Mouse (Mus musculus) ovary, adult 18-20 months (tissue): ENCODE data around the gene Rspo3.

Experiments
- DNase-seq: peaks from one replicate; pipeline ENCODE4 v3.0.0; 2022; ENCODE audit warnings: low spot score, mixed read lengths

Gene Rspo3

DNA sequence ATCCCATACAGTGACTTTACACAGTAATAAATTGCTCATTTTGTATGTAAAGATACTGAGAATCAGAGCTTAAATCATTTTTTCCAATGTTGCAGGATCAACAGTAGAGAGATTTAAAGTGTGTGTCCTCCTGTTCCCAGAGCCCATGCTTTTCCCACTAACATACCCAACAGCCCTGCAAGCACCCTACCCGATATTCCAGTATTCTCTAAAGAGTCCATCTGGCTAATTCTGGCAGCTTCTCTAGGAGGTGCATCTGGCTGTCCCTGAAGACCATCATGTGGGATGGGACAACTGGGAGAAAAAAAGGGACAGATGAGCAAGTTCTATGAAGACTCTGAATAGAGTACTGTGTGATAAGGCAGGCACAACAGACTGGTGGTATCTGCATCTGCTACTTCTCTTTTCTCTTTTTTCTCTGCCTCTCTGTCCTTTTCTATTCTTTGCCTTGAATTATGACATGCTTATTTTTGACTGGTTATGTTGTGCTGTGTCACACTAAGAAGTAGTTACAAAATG, 102.7 kb downstream of the Rspo3 start:
- DNase-seq: no peak

DNA sequence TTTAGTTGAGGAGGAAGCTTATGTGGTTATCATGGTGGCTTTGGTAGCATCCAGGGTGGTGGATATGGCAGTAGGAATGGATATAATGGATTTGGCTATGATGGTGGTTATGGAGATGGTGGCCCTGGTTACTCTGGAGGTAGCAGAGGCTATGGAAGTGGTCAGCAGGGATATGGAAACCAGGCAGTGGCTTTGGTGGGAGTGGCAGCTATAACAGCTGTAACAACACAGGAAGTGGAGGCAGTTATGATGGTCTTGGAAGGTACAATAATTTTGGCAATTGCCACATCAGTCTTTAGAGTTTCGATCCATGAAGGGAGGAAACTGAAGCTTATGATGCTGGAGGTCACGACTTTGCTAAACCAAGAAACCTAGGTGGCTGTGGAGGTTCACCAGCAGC, 109.0 kb downstream of the Rspo3 start:
- no peak for DNase-seq

DNA sequence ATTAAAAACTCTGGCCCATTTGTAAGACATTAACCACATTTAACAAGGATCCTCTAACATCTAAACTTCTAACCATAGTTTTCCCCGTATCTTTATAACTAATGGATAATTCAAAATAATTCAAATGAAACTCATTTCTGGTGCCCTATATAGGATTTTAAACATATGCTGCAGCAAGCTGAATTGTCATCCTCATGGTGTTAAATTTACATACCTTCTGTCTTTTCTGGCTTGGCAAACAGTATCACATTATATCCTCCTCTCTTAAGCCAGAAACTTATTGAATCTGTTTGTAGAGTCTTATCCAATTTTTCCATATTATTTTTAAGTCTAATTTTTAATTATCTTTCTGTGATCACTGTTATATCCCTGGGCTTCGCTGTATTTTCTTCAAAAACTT, 111.1 kb downstream of the Rspo3 start:
- no peak for DNase-seq

DNA sequence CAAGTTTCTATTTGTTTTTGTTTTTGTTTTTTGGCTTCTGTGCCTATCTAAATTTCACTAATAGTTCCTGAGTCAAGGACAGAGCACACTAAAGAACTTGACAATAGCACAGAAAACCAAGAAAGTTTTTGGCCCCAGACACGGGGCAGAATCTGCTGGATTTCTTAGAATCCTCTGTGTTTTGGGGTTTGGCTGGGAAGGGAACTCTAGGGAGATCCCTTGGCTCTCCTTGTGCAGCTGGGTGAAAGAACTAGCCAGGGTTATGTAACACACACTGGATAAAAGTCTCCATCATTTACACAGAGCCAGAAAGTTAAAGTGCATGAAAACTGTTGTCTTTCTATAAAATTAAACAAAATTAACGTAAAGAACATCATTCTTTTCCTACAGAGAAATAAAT, 121.3 kb downstream of the Rspo3 start:
- DNase-seq: no peak

DNA sequence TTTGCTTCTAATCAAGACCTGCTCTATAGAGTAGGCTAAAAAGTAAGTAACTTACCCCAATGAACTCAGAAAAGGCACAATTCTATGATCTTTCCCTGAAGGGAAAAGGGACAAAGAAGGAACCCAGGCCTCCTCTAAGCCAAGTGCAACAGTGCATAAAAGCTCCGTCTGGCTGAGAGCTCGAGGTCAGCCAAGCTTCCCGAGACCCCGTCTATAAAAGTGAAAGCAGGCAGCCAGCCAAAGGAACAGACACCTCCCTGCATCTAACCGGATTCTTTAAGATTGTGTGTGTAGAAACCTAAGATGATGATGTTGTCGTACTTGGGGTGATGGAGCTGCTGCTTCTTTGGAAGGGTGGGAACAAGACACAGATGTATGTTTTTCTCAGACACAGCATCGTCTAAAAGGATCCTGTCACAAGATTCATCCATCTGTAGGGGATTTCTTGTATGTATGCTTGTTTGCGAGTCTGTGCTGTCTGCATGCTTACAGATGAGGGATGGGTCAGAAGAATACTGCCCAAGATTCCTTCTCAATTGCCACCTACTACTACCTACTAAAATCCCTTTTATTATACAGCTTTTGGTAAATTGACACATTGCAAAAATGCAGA, 132.9 kb downstream of the Rspo3 start:
- no peak for DNase-seq
